Mouse (Mus musculus) spleen, postnatal 4 days (tissue): ENCODE data around the gene Htra2.

ENCODE experiments used
- DNase-seq, 2 experiments: peaks; one replicate each; pipeline ENCODE4 v3.0.0; 2022; ENCODE audit warnings: low spot score in 2 of 2

Htra2 gene

GRCm38 (mm10) chr6:83054871-83055431, at the start of gene Htra2:
Htra2 (minus strand) TSS chr6:83055273.
- DNase-seq, result peak in 1 of 2 experiments; percentile 56

GRCm38 (mm10) chr6:83104158-83104557, 49.1 kb upstream of the Htra2 start:
- no peak for DNase-seq

DNA sequence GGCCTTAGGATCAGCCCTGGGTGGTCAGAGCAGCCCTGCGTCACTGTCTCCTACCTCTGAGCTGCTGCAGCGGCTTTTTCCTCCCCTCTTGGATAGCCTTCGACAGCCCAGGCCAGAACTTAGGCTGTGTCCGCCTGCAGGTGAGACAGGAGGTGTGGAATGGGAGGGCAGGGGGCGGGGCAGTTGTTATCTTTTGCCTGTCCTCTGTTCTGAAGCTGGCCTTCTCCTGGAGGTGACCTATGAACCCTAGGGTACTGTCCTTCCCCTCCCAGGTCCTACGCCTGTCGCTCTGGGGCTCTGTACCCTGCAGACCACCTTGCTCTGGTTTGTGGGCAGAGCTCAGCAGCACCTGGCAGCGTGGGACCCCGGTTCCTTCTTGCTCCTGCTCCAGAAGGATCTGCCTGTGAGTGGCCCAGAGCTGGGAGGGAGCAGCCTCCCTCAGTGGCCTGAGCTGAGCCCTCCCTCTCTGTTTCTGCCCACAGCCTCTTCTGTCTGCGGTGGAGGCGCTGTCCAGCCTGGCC, 48.1 kb upstream of the Htra2 start:
- DNase-seq, result no peak

DNA sequence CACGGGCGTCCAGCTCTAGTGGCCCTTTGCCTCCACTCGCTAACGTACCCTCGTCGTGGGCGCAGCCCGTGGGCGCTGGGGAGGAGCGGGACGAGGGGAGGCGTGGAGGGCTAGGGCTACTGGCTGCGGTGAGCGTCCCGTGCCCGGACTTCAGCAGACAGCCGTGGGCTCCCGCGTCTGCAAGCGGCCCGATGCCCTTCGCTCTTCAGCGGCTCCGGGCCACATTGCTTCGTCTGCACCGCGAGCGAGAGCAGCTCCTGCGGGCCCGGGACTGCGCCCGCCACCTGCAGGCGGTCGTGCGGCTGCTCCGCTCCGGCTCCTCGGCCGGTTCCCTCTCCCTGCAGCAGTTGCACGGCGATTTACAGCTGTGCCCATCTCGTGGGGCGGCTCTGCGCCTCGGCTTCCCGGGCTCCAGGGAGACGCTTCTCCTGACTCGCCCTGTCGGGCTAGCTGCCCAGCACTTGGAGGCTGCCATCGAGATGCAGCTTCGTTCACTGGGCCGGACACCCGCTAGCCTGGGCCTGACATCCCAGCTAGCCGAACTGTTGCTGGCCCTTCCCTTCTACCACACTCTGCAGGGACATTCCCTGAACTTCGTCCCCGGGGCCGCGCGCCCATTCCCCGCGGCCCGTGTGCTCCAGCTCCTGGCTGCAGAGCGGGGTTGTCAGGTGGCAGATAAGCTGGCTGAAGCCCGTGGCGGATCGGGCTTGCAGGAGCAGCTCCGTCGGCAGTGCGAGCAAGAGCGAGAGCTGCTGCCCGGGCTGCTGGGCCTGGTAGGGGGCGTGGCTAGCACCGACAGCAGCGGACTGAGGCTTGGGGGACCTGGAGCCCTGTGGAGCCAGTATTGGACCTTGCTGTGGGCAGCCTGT, 46.8 kb upstream of the Htra2 start:
- DNase-seq, result peak; percentile 74 to 90

- DNase-seq, result peak; percentile 89 to 91
These were observed 46.2 kb upstream of the Htra2 start, which contains the start of the genes Ccdc142 and Gm42688 for GRCm38 (mm10) chr6:83101316-83101687. Ccdc142 (plus strand) TSS chr6:83101601. Gm42688 (plus strand) TSS chr6:83101617.

DNA sequence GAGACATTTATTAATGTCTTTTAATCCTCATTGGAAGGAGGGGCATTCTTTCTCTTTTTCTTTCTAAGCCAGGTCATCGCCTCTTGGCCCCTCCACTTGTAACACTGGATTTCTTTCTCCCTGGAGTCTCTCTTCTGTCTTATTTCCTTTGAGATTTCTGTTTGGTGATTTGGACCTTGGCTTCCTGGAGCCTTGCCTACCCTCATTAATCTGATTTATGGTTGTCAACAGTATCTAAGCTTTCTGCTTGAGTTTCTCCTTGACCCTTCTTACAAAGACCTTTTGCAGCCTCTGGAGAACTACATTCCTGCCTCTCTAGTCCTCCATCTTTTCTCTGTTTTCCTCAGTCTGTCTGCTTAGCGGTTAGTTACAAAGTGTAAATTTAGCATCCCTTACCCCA, 43.3 kb upstream of the Htra2 start:
- no peak for DNase-seq

DNA sequence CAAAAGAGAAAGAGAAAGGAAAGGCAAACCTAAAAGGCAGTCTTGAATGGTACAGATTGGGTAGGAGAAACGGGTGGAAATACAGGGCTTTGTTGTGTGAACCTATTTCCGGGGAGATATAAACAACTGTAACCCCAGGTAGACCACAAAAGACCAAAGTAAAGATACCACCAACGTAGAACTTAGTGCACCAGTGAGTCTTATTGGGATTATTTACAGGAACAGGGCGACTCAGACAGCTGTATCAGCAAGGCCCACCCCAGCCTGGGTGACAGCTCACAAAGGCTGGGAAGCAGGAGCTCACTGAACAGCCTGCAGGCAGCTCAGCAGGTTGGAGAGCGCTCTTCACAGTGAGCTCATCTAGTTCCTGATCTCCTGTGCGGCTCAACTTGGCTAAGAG, 40.9 kb upstream of the Htra2 start:
- DNase-seq, result no peak

DNA sequence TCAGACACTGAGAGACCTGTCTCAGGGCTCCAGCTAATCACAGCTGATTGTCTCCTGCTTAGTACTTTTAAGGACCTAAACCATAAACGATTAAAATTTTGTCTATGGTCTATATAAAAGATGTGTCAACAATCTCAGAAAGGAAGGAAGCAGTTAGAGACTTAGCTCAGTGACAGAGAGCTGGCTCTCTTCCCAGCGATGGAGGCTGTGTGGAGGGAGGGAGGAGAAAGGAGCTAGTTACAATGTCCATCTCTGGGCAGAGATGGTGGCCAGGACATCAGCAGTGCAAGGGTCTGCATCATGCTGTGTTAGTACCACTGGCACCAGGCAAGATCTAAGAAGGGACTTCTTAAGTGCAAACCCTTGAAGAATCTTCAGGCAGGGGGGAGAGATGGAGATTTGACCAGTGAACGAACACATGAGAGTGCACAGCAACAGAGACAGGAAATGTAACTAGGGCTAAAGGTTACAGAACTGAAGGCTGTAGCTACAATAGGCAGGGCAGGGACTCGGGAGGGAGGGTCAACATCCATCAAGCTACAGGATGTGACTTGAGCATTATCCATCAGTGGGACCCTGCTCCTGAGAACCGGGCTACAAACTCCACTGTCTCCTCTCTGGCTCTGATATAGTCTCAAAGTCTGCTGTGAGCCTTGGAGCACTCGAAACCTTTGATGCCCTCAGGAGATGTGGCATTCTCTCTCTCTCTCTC, 37.5 kb upstream of the Htra2 start:
- no peak for DNase-seq

DNA sequence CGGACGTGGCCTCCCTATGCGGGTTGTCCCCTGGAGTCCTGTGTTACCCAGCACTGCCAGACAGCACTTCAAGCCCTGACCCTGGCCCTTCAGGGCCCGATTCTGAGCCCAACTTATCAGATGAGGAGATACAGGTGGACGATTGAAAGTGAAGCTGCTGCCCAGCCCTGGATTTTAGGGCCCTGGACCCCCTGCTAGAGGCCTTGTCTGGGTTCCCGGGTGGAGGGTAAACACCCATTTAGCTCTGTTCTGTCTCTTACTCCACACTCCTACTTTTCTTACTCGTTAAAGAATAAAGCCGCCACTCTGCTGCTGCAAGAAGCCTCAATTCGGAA, 32.8 kb upstream of the Htra2 start:
- DNase-seq, result no peak

- DNase-seq, result no peak
These were observed 32.3 kb upstream of the Htra2 start for GRCm38 (mm10) chr6:83087205-83087925.

DNA sequence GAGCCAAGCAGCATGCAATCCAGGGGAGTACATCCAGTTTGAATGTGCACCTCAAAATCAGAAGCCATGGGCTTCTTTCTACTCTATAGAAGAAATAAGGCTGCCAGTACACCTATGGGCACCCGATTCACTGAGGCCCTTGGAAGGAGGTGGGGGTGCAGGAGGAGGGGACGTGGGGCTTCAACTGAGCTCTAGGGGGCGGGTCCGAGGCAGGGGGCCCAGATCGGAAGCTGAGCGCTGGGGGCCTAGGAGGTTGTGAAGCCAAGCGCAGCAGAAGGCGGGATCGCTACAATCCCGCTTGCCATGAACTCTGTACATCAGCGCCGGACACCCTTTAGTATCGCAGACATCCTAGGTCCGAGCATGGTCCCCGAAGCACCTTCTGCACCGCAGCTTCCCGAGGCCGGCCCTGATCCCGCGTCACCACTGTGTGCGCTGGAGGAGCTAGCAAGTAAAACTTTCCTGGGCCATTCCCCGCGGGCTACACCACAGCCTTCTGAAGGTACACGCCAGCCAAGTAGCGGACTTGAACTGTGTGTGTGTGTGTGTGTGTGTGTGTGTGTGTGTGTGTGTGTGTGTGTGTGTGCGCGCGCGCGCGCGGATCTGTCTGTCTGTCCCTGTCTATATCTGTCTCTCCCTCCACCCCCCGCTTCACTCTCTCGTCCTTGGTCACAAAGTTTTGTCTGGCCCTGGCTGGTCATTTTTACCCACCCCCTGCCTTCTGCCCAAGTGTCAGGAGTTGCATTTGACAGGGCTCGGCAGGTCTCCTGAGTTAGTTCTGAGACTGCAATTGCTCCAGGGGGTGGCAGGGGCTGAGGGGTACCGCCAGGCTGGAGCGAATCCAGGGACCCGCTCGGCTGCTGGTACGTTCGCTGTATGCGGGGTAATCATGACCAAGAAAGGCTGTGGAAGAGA, 31.3 kb upstream of the Htra2 start, which contains the start of gene Lbx2:
Lbx2 (plus strand) TSS at position 247 of the 915 bp plus-strand sequence.
- DNase-seq, result no peak

DNA sequence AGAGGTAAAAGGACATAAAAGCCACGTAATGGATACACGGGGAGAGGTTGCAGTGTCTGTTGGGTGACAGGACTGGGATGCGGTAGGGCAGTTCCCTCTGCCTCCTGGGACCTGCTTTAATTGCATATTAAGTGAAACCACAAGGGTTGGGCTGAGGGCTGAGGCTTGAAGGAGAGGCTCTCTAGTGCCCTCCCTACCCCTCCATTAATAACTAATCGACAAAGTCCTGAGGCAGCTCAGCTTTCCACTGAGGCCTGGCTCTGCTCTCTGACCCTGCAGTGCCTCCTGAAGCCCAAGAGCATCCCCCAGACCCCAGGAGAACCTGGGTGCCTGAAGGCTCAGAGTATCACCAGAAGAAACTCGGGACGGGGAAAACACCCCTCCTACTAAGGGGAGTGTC, 29.4 kb upstream of the Htra2 start:
- DNase-seq, result no peak

DNA sequence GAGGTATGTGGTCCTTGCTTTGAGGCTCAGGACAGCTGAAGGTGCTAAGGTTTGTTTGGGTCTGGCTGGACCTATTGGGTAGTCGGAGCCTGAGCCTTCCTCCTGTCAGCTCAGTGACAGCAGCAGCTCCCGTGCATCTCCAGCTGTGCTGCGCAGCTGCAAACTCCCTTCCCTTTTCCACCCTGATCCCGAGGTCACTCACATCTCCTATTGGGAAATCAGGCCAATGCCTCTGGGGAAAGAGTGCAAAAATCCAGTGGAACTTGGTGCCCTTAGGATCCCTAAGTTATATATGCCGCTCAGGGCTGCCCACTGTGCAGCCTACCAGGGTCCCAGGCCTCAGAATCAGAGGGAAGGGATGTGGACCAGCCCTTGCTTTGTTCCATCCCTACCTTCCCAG, 28.4 kb upstream of the Htra2 start:
- no peak for DNase-seq

- DNase-seq, result no peak
These were observed 25.1 kb upstream of the Htra2 start for GRCm38 (mm10) chr6:83080210-83080609.

GRCm38 (mm10) chr6:83078324-83078858, 23.3 kb upstream of the Htra2 start:
- DNase-seq, result peak; percentile 99 to 100

- peak; percentile 38 to 77 for DNase-seq
These were observed 22.7 kb upstream of the Htra2 start, which contains the start of gene Pcgf1 for GRCm38 (mm10) chr6:83077630-83078323. Pcgf1 (plus strand) TSS chr6:83077869.

DNA sequence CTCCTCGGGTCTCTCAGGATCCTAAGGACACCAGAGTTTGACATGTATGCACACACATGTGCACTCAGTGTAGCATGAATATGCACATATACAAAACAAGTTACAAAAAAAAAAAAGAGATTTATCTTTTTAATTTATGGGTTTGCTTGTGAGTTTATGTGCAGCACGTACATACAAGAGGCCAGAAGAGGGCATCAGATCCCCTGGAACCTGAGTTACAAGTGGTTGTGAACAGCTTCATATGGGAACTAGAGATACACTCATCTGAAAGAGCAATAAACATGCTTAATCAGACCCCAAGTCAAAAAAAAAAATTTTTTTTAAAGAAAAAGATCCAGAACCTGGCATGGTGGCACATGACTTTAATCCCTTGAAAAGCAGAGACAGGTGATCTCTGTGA, 19.9 kb upstream of the Htra2 start:
- no peak for DNase-seq

GRCm38 (mm10) chr6:83071220-83071619, 16.1 kb upstream of the Htra2 start:
- peak in 1 of 2 experiments; percentile 67 for DNase-seq
